Mouse (Mus musculus) telencephalon, adult 2 months (tissue): ENCODE data around the gene Acsl5.

Experiments
- DNase-seq: peaks from one replicate; pipeline ENCODE4 v3.0.0-alpha.2; 2011; ENCODE audit warnings: low read depth, low spot score

The Acsl5 gene

GRCm38 (mm10) chr19:55239766-55240426, 11.8 kb upstream of the Acsl5 start:
- no peak for DNase-seq

GRCm38 (mm10) chr19:55241186-55241645, 10.5 kb upstream of the Acsl5 start, which contains the start of gene Gucy2g:
Gene Gucy2g, minus strand, starts transcription at chr19:55241236.
- no peak for DNase-seq

GRCm38 (mm10) chr19:55244791-55245231, 6.9 kb upstream of the Acsl5 start:
- peak; percentile 87 for DNase-seq

- DNase-seq: no peak
Measured at GRCm38 (mm10) chr19:55247563-55247962, 4.2 kb upstream of the Acsl5 start.

- DNase-seq: no peak
Measured at GRCm38 (mm10) chr19:55247991-55248520, 3.7 kb upstream of the Acsl5 start.

GRCm38 (mm10) chr19:55250451-55250850, 1.3 kb upstream of the Acsl5 start:
- DNase-seq: no peak

- DNase-seq: no peak
Measured at GRCm38 (mm10) chr19:55253239-55253569, 1.5 kb downstream of the Acsl5 start.

GRCm38 (mm10) chr19:55253570-55254441, 2.1 kb downstream of the Acsl5 start:
- DNase-seq: peak; percentile 59

GRCm38 (mm10) chr19:55254513-55255016, 2.8 kb downstream of the Acsl5 start:
- DNase-seq: no peak

GRCm38 (mm10) chr19:55256156-55256555, 4.4 kb downstream of the Acsl5 start:
- peak; percentile 55 for DNase-seq

- no peak for DNase-seq
Measured at GRCm38 (mm10) chr19:55257656-55258375, 6.1 kb downstream of the Acsl5 start.

GRCm38 (mm10) chr19:55258514-55258913, 6.8 kb downstream of the Acsl5 start:
- no peak for DNase-seq

GRCm38 (mm10) chr19:55260389-55261184, 8.8 kb downstream of the Acsl5 start:
- DNase-seq: no peak

GRCm38 (mm10) chr19:55265269-55265668, 13.5 kb downstream of the Acsl5 start:
- no peak for DNase-seq

GRCm38 (mm10) chr19:55266786-55267185, 15.0 kb downstream of the Acsl5 start:
- no peak for DNase-seq

- DNase-seq: no peak
Measured at GRCm38 (mm10) chr19:55268150-55268549, 16.4 kb downstream of the Acsl5 start.

GRCm38 (mm10) chr19:55269051-55269450, 17.3 kb downstream of the Acsl5 start:
- DNase-seq: no peak

- no peak for DNase-seq
Measured at GRCm38 (mm10) chr19:55271448-55271847, 19.7 kb downstream of the Acsl5 start.

GRCm38 (mm10) chr19:55273340-55273739, 21.6 kb downstream of the Acsl5 start:
- DNase-seq: no peak

GRCm38 (mm10) chr19:55276100-55276499, 24.4 kb downstream of the Acsl5 start:
- no peak for DNase-seq

GRCm38 (mm10) chr19:55276770-55277169, 25.0 kb downstream of the Acsl5 start:
- no peak for DNase-seq
